Mouse (Mus musculus): ENCODE results near the gene Mterf1a.
"Not testable (repeated sequence)": the region's sequence is repeated elsewhere in the genome, so short reads cannot be mapped to it uniquely, and the experiment has no call there.

The Mterf1a gene

DNA sequence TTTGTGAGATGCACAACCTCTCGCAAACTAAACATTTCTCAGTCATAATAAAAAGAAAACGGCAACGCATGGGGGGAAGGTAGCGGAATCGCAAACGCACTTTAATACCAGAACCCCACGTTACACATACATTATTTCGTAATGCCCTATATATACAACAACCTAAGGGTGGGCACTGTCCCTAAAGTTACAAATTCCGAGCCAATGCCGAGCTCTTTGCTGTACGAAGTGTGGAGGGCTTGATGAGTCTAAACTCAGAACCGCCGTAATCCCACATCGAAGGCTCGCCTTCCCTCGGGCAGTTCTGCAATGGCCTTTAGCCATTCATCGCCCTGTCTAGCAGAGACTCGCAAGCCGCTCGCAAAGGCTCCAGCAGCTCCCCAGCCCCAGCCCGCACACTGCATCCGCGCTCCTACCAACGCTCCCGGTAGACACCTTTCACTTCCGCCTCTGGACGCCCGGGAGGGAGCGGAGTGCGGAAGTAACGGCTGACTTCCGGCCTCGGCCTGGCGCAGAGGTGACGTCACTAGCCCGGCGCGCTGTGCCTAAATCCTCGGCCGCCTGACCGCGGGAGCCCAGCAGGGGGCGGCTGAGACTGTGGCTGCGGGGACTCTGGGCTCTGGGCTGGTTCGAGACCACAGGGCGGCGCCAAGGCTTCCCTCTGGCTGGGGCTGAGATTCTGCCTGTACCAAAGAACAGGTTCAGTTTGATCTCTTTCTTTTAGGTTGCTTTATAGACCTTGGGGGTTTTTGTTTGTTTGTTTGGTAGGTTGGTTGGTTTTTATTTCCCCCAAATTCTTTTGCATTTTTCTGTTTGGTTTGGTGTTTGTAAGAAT, at the start of gene Mterf1a:
TSS of gene Mterf1a (minus strand) at position 475 of the 835 bp plus-strand sequence.
- not testable (repeated sequence) for DNase-seq (ENCODE audit: extremely low spot score, low spot score)

- not testable (repeated sequence) for DNase-seq (ENCODE audit: extremely low spot score, low spot score)
Observed at GRCm38 (mm10) chr5:3943169-3943568, 49.4 kb upstream of the Mterf1a start.

DNA sequence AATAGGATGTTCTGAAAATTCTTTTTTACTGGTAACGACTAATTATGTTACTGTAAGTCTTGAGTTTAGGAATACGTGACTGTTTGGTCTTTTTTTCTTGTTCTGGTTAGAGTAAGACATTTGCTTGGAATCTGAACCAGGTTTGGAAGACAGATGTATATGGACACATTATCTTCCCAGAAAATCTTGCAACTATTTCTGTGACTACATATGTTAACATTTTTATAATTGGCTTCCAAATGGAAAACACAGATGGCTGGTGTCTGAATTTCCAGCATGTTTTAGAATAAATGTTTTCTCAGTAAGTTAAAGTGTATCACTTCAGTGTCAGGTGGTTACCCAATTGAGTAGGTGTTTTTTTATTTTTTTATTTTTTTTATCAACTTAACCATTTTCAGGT, 47.5 kb upstream of the Mterf1a start:
- DNase-seq (ENCODE audit: extremely low spot score, low spot score), result no peak

DNA sequence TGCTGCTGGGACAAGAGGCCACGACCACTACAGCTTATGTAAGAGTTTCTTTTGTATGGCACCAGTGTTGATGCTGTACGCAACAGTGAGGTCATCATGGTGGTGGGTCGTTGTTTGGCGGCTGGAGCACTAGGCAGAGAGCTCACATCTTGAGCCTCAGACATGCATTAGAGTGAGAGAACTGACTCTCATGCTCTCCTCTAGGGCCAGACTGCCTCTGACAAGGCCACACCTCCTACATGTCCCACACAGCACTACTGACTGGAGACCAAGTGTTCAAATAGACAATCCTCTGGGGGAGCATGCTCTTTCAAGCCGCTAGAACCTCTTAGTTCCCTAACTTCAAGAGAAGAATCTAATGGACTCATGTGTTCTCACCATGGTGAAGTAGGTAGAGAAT, 45.6 kb upstream of the Mterf1a start:
- DNase-seq (ENCODE audit: extremely low spot score, low spot score), result no peak

DNA sequence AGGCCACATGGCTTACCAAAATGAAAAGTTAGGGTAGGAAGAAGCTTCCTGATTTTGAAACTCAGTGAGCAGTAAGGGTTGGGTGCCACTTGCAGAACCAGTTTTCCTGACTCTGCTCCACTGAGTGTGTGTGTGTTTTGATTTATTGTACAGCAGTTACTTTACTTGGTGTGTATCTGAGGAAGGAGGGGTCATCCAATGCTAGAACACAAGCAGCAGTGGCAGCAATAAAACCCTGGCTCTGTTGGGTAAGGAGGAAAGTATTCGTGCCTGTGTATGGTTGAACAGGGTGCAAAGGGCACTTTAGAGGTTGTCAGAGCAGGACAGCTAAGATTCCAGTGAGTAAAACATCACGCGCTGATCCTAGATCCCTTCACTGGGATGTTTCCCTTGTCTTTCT, 45.2 kb upstream of the Mterf1a start:
- DNase-seq (ENCODE audit: extremely low spot score, low spot score), result no peak

DNA sequence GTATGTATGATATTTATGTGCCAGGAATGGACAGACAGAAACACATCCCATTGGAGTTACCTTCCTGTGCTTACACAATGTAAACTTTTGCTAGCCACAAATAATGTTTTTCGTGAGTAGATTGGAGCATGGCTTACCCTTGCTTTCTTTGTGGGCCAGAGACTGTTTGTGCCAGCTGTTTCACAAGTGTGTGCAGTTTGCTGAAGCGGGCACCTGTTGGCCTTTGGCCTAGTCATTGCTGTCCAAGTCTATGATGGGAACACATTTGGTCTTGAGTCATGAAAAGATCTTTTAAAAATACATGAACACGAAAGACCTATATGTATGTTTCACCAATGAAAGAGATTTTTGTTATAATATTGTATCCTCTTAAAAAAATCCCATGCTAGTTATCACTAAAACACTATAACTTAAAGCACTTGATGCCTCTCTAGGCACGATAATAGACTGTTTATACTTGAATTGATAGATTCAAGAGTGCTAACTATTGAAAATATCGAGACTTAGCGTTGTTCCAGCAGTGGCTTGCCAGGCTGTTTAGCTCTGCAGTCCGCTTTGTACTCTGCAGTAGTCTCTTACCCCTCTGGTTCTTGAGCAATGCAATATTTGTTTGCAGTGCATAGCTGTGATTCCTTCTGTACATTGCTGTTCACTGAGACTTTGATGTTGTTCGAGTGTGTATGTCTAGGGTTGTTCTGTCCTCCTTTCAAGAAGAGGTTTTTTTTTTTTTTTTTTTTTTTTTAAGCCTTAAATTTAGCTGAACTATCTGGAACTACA, 42.2 kb upstream of the Mterf1a start:
- DNase-seq (ENCODE audit: extremely low spot score, low spot score), result no peak

- DNase-seq (ENCODE audit: extremely low spot score, low spot score), result no peak
Observed at GRCm38 (mm10) chr5:3935266-3935665, 41.5 kb upstream of the Mterf1a start.

- no peak for DNase-seq (ENCODE audit: extremely low spot score, low spot score)
Observed at GRCm38 (mm10) chr5:3933551-3933950, 39.8 kb upstream of the Mterf1a start.

GRCm38 (mm10) chr5:3931636-3932035, 37.9 kb upstream of the Mterf1a start:
- no peak for DNase-seq (ENCODE audit: extremely low spot score, low spot score)

GRCm38 (mm10) chr5:3930760-3931159, 37.0 kb upstream of the Mterf1a start:
- no peak for DNase-seq (ENCODE audit: extremely low spot score, low spot score)

DNA sequence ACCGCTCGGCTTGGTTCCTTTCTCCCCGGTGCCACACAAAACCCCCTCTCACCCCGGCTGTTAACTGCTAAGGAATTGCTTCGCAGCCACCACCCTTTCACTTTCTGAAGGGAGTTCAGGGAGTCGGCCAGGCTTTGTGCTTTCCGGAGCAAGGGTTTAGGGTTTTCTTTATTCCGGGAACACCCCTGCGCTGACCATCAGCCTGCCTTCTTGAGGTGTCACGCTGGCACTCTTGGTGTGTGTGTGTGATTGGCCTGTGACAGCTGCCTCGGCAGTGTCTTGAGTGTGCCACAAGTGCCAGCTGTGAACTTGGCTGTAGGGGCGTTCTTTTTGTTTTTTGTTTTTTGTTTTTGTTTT, 34.9 kb upstream of the Mterf1a start:
- peak; percentile 71 for DNase-seq (ENCODE audit: extremely low spot score, low spot score)

GRCm38 (mm10) chr5:3927801-3928689, 34.3 kb upstream of the Mterf1a start, which contains the start of gene Akap9:
Akap9 (plus strand) TSS chr5:3928054.
- DNase-seq (ENCODE audit: extremely low spot score, low spot score), result peak; percentile 81

DNA sequence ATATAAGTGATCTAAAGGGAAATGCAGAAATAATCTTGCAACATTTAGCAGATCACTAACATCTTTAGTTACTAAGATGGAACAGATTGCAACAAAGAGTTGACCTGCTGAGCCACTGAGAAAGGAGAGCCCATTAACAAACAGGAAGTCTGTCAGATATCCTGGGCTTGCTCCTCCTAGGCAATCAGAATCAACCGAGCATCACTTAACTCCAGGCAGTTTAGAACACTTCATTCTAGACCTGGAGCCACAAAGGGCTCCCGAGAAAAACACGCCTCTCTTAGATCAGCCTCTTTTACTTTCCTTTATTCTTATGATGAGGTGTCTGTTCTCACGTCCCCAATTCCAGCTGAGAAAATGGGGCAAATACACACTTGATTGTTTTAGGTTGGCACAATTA, 32.9 kb upstream of the Mterf1a start:
- DNase-seq (ENCODE audit: extremely low spot score, low spot score), result no peak

DNA sequence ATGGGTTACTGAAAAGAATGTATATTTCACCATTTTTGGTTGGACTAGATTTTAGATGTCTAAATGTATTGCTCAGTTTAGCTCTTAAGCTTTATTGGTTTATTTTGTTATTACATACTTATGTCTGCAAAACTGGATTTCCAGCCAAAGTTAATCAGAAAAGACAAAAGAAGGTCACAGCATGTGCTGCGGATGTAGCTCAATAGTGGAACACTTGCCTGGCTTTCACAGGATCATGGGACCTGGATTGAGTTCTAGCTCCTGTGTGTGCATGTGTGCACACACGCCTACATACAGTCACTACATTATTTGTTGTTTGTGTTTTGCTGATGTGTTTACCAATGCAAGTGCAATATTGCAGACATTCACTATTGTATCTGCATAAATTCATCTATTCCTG, 28.6 kb upstream of the Mterf1a start:
- no peak for DNase-seq (ENCODE audit: extremely low spot score, low spot score)

DNA sequence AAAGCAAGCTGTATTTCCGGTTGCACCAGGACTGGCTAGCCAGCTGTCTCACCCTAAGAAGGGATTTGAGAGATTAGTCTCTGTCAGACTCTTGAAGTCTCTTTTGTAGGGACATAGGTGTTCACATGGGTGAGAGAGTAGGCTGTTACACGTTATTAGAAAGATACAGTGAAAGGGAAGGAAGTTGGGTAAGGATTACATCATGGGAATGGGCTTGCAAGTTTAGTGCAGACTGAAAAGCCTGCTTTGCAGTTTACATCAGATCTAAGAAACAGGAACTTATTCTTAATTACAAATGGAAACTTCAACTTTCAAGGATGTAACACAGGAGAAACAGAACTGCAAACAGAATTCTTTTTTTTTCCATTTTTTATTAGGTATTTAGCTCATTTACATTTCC, 11.7 kb upstream of the Mterf1a start:
- no peak for DNase-seq (ENCODE audit: extremely low spot score, low spot score)

DNA sequence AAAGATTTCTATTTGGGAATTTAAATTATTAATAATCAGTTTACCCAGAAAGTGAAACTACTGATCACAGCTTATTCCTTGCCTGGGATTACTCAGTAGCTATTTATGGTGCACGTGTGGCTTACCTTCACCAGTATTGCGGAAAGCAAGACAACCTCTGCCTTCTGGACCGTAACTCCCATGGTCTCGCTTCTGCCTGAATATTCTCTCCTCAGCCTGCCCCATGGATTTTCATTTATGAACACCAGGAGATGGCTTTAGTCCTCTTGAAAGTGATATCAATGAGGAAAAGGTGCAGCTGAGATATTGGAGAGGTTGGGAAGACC, 524 bp upstream of the Mterf1a start:
- DNase-seq (ENCODE audit: extremely low spot score, low spot score), result not testable (repeated sequence)

- DNase-seq (ENCODE audit: extremely low spot score, low spot score), result no peak
Observed at GRCm38 (mm10) chr5:3889201-3889600, 4.5 kb downstream of the Mterf1a start.

- not testable (repeated sequence) for DNase-seq (ENCODE audit: extremely low spot score, low spot score)
Observed at GRCm38 (mm10) chr5:3886862-3887261, 6.9 kb downstream of the Mterf1a start.

DNA sequence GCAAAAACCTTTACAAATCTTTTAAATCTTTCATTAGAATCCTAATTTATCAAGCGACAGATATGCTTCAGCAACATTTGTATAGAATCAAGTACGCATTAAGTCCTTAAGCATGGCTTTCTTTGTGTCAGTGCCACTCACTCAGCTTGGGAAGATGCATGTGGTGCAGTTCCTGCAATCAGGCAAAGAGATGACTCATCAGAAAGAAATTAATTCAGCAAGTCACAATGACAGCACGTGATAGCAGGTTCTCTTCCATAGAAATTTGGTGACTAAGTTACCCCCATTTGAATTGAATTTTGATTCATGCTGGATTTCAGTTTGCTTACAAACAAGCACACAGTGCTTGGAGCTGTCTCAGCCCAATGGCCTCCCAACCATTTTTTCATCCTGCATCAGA, 20.2 kb downstream of the Mterf1a start:
- DNase-seq (ENCODE audit: extremely low spot score, low spot score), result no peak

DNA sequence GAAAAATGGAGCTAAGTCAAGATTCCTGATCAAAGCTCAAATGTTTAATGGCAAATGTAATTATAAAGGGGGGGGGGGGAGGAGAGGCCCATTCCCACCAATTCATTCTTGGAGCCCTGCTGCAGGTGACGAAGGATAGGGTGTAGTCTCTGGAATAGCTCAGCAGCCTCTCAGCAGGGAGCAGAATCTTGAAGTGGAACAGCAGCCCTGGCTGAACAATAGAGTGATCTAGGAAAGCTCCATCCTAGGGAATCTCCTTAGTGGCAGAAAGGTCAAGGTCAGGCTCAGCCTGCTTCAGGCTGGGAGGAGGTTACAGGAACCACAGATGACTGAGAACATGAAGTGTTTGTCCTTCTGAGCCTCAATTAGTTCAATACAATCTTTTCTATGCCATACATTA, 21.4 kb downstream of the Mterf1a start:
- no peak for DNase-seq (ENCODE audit: extremely low spot score, low spot score)

GRCm38 (mm10) chr5:3870161-3870560, 23.6 kb downstream of the Mterf1a start:
- DNase-seq (ENCODE audit: extremely low spot score, low spot score), result no peak

- DNase-seq (ENCODE audit: extremely low spot score, low spot score), result peak; percentile 26
Observed at GRCm38 (mm10) chr5:3845026-3845425, 48.7 kb downstream of the Mterf1a start, which contains the start of gene Lrrd1. Lrrd1 (plus strand) TSS chr5:3845173.
